Mouse (Mus musculus) brain, embryonic 14.5 days (tissue): ENCODE data around the gene Ap2b1.

ENCODE experiments used
- CTCF ChIP-seq: fragments of 200-500 bp; IDR thresholded peaks from 2 replicates; pipeline ENCODE4 v1.5.1; 2012; ENCODE audit warnings: inconsistent platforms, mild to moderate bottlenecking, moderate library complexity, borderline replicate concordance; ENCODE audit not compliant: insufficient read depth, insufficient read length; ENCODE audit errors: extremely low read depth
- POLR2A ChIP-seq: fragments of 200-500 bp; IDR thresholded peaks from 2 replicates; pipeline ENCODE4 v1.6.1; 2012; ENCODE audit warnings: mild to moderate bottlenecking, inconsistent platforms, borderline replicate concordance; ENCODE audit not compliant: poor library complexity, insufficient read depth, insufficient read length, severe bottlenecking; ENCODE audit errors: extremely low read depth

GRCm38 (mm10) chr11:83286566-83286965, 12.3 kb upstream of the Ap2b1 start, which contains the start of gene Slfn14:
- no peak for TF ChIP-seq POLR2A
- no peak for TF ChIP-seq CTCF
